Mouse (Mus musculus) liver, postnatal 0 days (tissue): ENCODE results near the gene Hoxc12.

ENCODE experiments used
- CTCF ChIP-seq: sonication (generic); IDR thresholded peaks from 2 replicates; pipeline ENCODE4 v1.5.1; 2016; ENCODE audit warnings: antibody characterized with exemption, low read depth
- EP300 ChIP-seq: IDR thresholded peaks from 2 replicates; pipeline ENCODE4 v1.6.1; 2016; ENCODE audit warnings: antibody characterized with exemption, low read depth, mild to moderate bottlenecking

GRCm38 (mm10) chr15:102979936-102980335 lies 43.4 kb downstream of the Hoxc12 start:
- no peak for TF ChIP-seq CTCF
- no peak for TF ChIP-seq EP300
